Mouse (Mus musculus): ENCODE measurements at regions not wholly inside any gene's neighbourhood (a gene's known extent, or its start where the extent isn't known, plus 50 kb on each side); places are given as distances from the start of the nearest gene placed in this dataset.

DNA sequence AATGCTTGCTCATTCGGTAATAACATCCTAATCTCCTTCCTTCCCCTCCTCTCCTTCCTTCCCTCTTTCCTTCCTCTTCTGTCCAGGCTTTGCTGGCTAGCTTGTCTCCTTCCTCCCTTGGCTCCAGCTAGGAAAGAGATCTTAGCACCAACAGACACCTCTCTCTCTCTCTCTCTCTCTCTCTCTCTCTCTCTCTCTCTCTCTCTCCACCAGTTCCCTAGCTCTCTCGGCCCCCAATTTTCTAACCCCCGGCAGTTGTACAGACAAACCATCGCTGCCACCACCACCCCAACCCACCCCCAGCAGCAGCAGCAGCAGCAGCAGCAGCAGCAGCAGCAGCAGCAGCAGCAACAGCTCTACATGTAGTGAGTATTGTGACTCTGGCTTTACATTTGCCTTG lies 57.0 kb upstream of the Pax6 start:
- TF ChIP-seq CTCF (IDR thresholded peaks at IDR 0.05; ENCODE audit: control insufficient read depth, insufficient read depth, insufficient replicate concordance, low read depth, low read length), result no peak
- TF ChIP-seq POLR2A (IDR thresholded peaks at IDR 0.05; ENCODE audit: control insufficient read depth, low read depth, low read length), result no peak
